Mouse (Mus musculus): ENCODE measurements around the gene Ostc.

DNA sequence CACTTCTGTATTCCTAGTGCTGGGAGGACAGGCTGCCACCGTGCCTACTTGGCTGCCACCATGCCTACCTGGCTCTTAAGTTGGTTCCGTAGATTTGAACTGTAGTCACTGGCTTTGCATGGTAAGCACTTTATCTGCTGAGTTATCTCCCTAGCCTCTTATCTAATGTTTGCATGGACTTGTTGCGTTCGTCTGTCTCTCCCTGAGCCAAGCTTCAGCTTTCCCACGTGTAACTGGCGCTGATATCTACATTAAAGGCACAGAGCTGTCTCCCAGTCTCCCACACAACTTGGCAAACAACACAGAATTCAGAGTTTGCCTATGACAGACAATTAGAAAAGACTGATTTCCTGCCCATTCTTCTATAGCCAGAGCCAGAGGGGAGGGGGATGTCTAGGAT is 48.6 kb downstream of the Ostc start:
- TF ChIP-seq CTCF (IDR thresholded peaks at IDR 0.05; ENCODE audit: low read depth, low read length) (no peak), POLR2A (IDR thresholded peaks at IDR 0.05; ENCODE audit: extremely low read depth, insufficient read depth, low read length) (no peak)

Data from liver, adult 2 months (tissue).